Mouse (Mus musculus): ENCODE data around the gene Hrasls5.

GRCm38 (mm10) chr19:7611942-7612757 lies at the start of gene Hrasls5:
- TF ChIP-seq CTCF (IDR thresholded peaks at IDR 0.05; ENCODE audit: low read depth) (no peak), EP300 (IDR thresholded peaks at IDR 0.05; ENCODE audit: low read depth) (no peak)
